Mouse (Mus musculus): ENCODE measurements around the gene Atp6v1f.
A peak's percentile ranks its signal among the peaks of the same experiment; 100 is the strongest.

Atp6v1f gene

GRCm38 (mm10) chr6:29450667-29451066, 16.9 kb upstream of the Atp6v1f start:
- ATAC-seq (ENCODE audit: insufficient number of reproducible peaks, low FRiP score, low TSS enrichment): no peak

GRCm38 (mm10) chr6:29461502-29461901, 6.0 kb upstream of the Atp6v1f start:
- ATAC-seq (ENCODE audit: insufficient number of reproducible peaks, low FRiP score, low TSS enrichment): no peak

GRCm38 (mm10) chr6:29463388-29463787, 4.1 kb upstream of the Atp6v1f start:
- ATAC-seq (ENCODE audit: insufficient number of reproducible peaks, low FRiP score, low TSS enrichment): no peak

GRCm38 (mm10) chr6:29468851-29469250, 1.3 kb downstream of the Atp6v1f start:
- no peak for ATAC-seq (ENCODE audit: insufficient number of reproducible peaks, low FRiP score, low TSS enrichment)

- ATAC-seq (ENCODE audit: insufficient number of reproducible peaks, low FRiP score, low TSS enrichment): no peak
Observed at GRCm38 (mm10) chr6:29471137-29471536, 3.6 kb downstream of the Atp6v1f start, which contains the start of gene Atp6v1fnb. Atp6v1fnb (plus strand) TSS chr6:29471437.

- ATAC-seq (ENCODE audit: insufficient number of reproducible peaks, low FRiP score, low TSS enrichment): peak; percentile 66
Observed at GRCm38 (mm10) chr6:29473941-29474691, 6.6 kb downstream of the Atp6v1f start.

GRCm38 (mm10) chr6:29474736-29475135, 7.2 kb downstream of the Atp6v1f start:
- no peak for ATAC-seq (ENCODE audit: insufficient number of reproducible peaks, low FRiP score, low TSS enrichment)

GRCm38 (mm10) chr6:29482691-29483090, 15.2 kb downstream of the Atp6v1f start:
- ATAC-seq (ENCODE audit: insufficient number of reproducible peaks, low FRiP score, low TSS enrichment): no peak

GRCm38 (mm10) chr6:29484716-29485559, 17.4 kb downstream of the Atp6v1f start:
- ATAC-seq (ENCODE audit: insufficient number of reproducible peaks, low FRiP score, low TSS enrichment): peak; percentile 43; the same call in 1 of the 2 replicates

- no peak for ATAC-seq (ENCODE audit: insufficient number of reproducible peaks, low FRiP score, low TSS enrichment)
Observed at GRCm38 (mm10) chr6:29485951-29486350, 18.4 kb downstream of the Atp6v1f start.

- ATAC-seq (ENCODE audit: insufficient number of reproducible peaks, low FRiP score, low TSS enrichment): no peak
Observed at GRCm38 (mm10) chr6:29494101-29494500, 26.6 kb downstream of the Atp6v1f start.

- ATAC-seq (ENCODE audit: insufficient number of reproducible peaks, low FRiP score, low TSS enrichment): no peak
Observed at GRCm38 (mm10) chr6:29496270-29496669, 28.8 kb downstream of the Atp6v1f start.

- ATAC-seq (ENCODE audit: insufficient number of reproducible peaks, low FRiP score, low TSS enrichment): no peak
Observed at GRCm38 (mm10) chr6:29497791-29498190, 30.3 kb downstream of the Atp6v1f start.

- ATAC-seq (ENCODE audit: insufficient number of reproducible peaks, low FRiP score, low TSS enrichment): no peak
Observed at GRCm38 (mm10) chr6:29500177-29500576, 32.7 kb downstream of the Atp6v1f start.

GRCm38 (mm10) chr6:29500810-29501209, 33.3 kb downstream of the Atp6v1f start:
- no peak for ATAC-seq (ENCODE audit: insufficient number of reproducible peaks, low FRiP score, low TSS enrichment)

- ATAC-seq (ENCODE audit: insufficient number of reproducible peaks, low FRiP score, low TSS enrichment): no peak
Observed at GRCm38 (mm10) chr6:29501599-29501998, 34.1 kb downstream of the Atp6v1f start.

- ATAC-seq (ENCODE audit: insufficient number of reproducible peaks, low FRiP score, low TSS enrichment): no peak
Observed at GRCm38 (mm10) chr6:29505493-29505892, 38.0 kb downstream of the Atp6v1f start.

- ATAC-seq (ENCODE audit: insufficient number of reproducible peaks, low FRiP score, low TSS enrichment): no peak
Observed at GRCm38 (mm10) chr6:29506834-29507233, 39.3 kb downstream of the Atp6v1f start.

- no peak for ATAC-seq (ENCODE audit: insufficient number of reproducible peaks, low FRiP score, low TSS enrichment)
Observed at GRCm38 (mm10) chr6:29507447-29508309, 40.2 kb downstream of the Atp6v1f start, which contains the start of gene Kcp. Kcp (minus strand) TSS chr6:29507952.

- no peak for ATAC-seq (ENCODE audit: insufficient number of reproducible peaks, low FRiP score, low TSS enrichment)
Observed at GRCm38 (mm10) chr6:29509086-29509485, 41.6 kb downstream of the Atp6v1f start.
